Mouse (Mus musculus) midbrain, embryonic 15.5 days (tissue): ENCODE measurements around the gene Zyg11b. TPM values are rescaled to one million over a fixed set of nuclear protein-coding genes. Genes with fewer than 3 reads are reported as not detected.

ENCODE experiments used
- ATAC-seq: fragments of 200-750 bp; cut with Nextera tagmentation; replicated peaks from 2 replicates; pipeline ENCODE4 v1.8.0; 2017; ENCODE audit warnings: moderate TSS enrichment
- H3K27ac ChIP-seq: fragments of 300-500 bp; sonication (generic); 2 replicates; pipeline ENCODE4 v1.5.1; 2015; ENCODE audit warnings: mild to moderate bottlenecking, inconsistent platforms
- H3K27me3 ChIP-seq: fragments of 300-500 bp; sonication (generic); replicated peaks from 2 replicates; pipeline ENCODE4 v1.6.1; 2015; ENCODE audit warnings: inconsistent platforms
- H3K36me3 ChIP-seq: fragments of 300-500 bp; sonication (generic); replicated peaks from 2 replicates; pipeline ENCODE4 v1.6.1; 2015; ENCODE audit warnings: inconsistent platforms
- H3K4me1 ChIP-seq: fragments of 300-500 bp; sonication (generic); 2 replicates; pipeline ENCODE4 v1.6.1; 2015; ENCODE audit warnings: inconsistent platforms
- H3K4me2 ChIP-seq: fragments of 300-500 bp; sonication (generic); 2 replicates; pipeline ENCODE4 v1.6.1; 2015; ENCODE audit warnings: inconsistent platforms, mild to moderate bottlenecking, moderate library complexity
- H3K4me3 ChIP-seq: fragments of 300-500 bp; sonication (generic); 2 replicates; pipeline ENCODE4 v1.5.1; 2015; ENCODE audit warnings: mild to moderate bottlenecking, inconsistent platforms
- H3K9ac ChIP-seq: fragments of 300-500 bp; sonication (generic); 2 replicates; pipeline ENCODE4 v1.6.1; 2015; ENCODE audit warnings: mild to moderate bottlenecking, inconsistent platforms
- H3K9me3 ChIP-seq: fragments of 300-500 bp; sonication (generic); 2 replicates; pipeline ENCODE4 v1.6.1; 2016; ENCODE audit warnings: inconsistent platforms
- WGBS: fragments of 180-500 bp; shearing (Covaris S2); methylation state at CpG from one replicate; pipeline ENCODE4 v1.1.7; 2015; ENCODE audit warnings: mixed read lengths; 5-methylcytosine and 5-hydroxymethylcytosine counted together
- polyA plus RNA-seq: library from polyadenylated mRNA; unstranded; fragments of >200 nt; fragmentation: Nextera tagmentation; extraction: Ambion mirVana; gene quantifications from 2 replicates; pipeline ENCODE4 v1.2.1, GENCODE M21; 2015

The Zyg11b gene
- polyA plus RNA-seq, 1 experiment from 2014 or later: 37.3 TPM

- no peaks in the 10 kb centered on the region for H3K4me1 ChIP-seq
- WGBS: 86% methylated on average over 6 of the region's 6 CpGs
Observed at GRCm38 (mm10) chr4:108310706-108311105, 9.8 kb upstream of the Zyg11b start.

GRCm38 (mm10) chr4:108302296-108302890 lies 1.5 kb upstream of the Zyg11b start:
- Histone ChIP-seq H3K27ac (no peak overlapping the region), H3K27me3 (no peaks in the 10 kb centered on the region), H3K4me3 (no peak overlapping the region), H3K36me3 (no peaks in the 10 kb centered on the region), H3K9ac (no peak overlapping the region), H3K4me2 (no peak overlapping the region), H3K4me1 (peaks cover 21% of the 10 kb centered on the region), H3K9me3 (no peaks in the 10 kb centered on the region)
- ATAC-seq: no peak
- WGBS: 74% methylated on average over 5 of the region's 5 CpGs

More at GRCm38 (mm10) chr4:108310706-108311105, 9.8 kb upstream of the Zyg11b start:
- Histone ChIP-seq H3K9ac (no peak overlapping the region), H3K27me3 (no peaks in the 10 kb centered on the region), H3K27ac (no peak overlapping the region), H3K4me2 (no peak overlapping the region), H3K9me3 (no peaks in the 10 kb centered on the region), H3K4me3 (no peak overlapping the region), H3K36me3 (no peaks in the 10 kb centered on the region)
- no peak for ATAC-seq

GRCm38 (mm10) chr4:108300266-108300665 lies 630 bp downstream of the Zyg11b start:
- 1% methylated on average over 14 of the region's 14 CpGs for WGBS
- ATAC-seq: no peak; the same call in 1 of the 2 replicates

GRCm38 (mm10) chr4:108276973-108277372 lies 23.9 kb downstream of the Zyg11b start:
- no peak for ATAC-seq
- WGBS: 98% methylated on average over 3 of the region's 3 CpGs
- no peaks in the 10 kb centered on the region for H3K9me3 ChIP-seq
- H3K9ac ChIP-seq: no peak overlapping the region
- no peaks in the 10 kb centered on the region for H3K36me3 ChIP-seq
- no peaks in the 10 kb centered on the region for H3K4me1 ChIP-seq
- H3K27ac ChIP-seq: no peak overlapping the region
- no peak overlapping the region for H3K4me3 ChIP-seq
- H3K4me2 ChIP-seq: no peak overlapping the region
- H3K27me3 ChIP-seq: no peaks in the 10 kb centered on the region

More at GRCm38 (mm10) chr4:108300266-108300665, 630 bp downstream of the Zyg11b start:
- H3K27me3 ChIP-seq: no peaks in the 10 kb centered on the region
- H3K36me3 ChIP-seq: no peaks in the 10 kb centered on the region
- peak overlapping the region; percentile 87 for H3K4me3 ChIP-seq
- H3K4me2 ChIP-seq: peak overlapping the region; percentile 57
- no peaks in the 10 kb centered on the region for H3K9me3 ChIP-seq
- H3K9ac ChIP-seq: peak overlapping the region; percentile 96
- peak overlapping the region; percentile 95 for H3K27ac ChIP-seq
- H3K4me1 ChIP-seq: peaks cover 21% of the 10 kb centered on the region

- WGBS: 77% methylated on average over 4 of the region's 4 CpGs
- H3K4me1 ChIP-seq: no peaks in the 10 kb centered on the region
- no peak overlapping the region for H3K27ac ChIP-seq
- no peaks in the 10 kb centered on the region for H3K9me3 ChIP-seq
- no peak for ATAC-seq
- no peak overlapping the region for H3K9ac ChIP-seq
- H3K4me3 ChIP-seq: no peak overlapping the region
- H3K27me3 ChIP-seq: no peaks in the 10 kb centered on the region
- peaks cover 8% of the 10 kb centered on the region; the same call in 1 of the 2 replicates for H3K36me3 ChIP-seq
- no peak overlapping the region for H3K4me2 ChIP-seq
Observed at GRCm38 (mm10) chr4:108272286-108272685, 28.6 kb downstream of the Zyg11b start.

GRCm38 (mm10) chr4:108265774-108266173 lies 35.1 kb downstream of the Zyg11b start:
- H3K9ac ChIP-seq: no peak overlapping the region
- peaks cover 29% of the 10 kb centered on the region for H3K36me3 ChIP-seq
- ATAC-seq: no peak
- H3K9me3 ChIP-seq: no peaks in the 10 kb centered on the region
- no peak overlapping the region for H3K4me3 ChIP-seq
- H3K27ac ChIP-seq: no peak overlapping the region
- no peak overlapping the region for H3K4me2 ChIP-seq
- no peaks in the 10 kb centered on the region for H3K4me1 ChIP-seq
- no peaks in the 10 kb centered on the region for H3K27me3 ChIP-seq
- WGBS: 97% methylated on average over 7 of the region's 7 CpGs

GRCm38 (mm10) chr4:108253317-108253716 lies 47.6 kb downstream of the Zyg11b start:
- Histone ChIP-seq H3K4me1 (no peaks in the 10 kb centered on the region), H3K36me3 (peaks cover 55% of the 10 kb centered on the region), H3K27ac (no peak overlapping the region), H3K4me2 (no peak overlapping the region), H3K9ac (no peak overlapping the region), H3K9me3 (no peaks in the 10 kb centered on the region), H3K4me3 (no peak overlapping the region), H3K27me3 (no peaks in the 10 kb centered on the region)
- 87% methylated on average over 6 of the region's 6 CpGs for WGBS
- no peak for ATAC-seq

- 97% methylated on average over 9 of the region's 9 CpGs for WGBS
- Histone ChIP-seq H3K4me3 (no peak overlapping the region), H3K4me1 (no peaks in the 10 kb centered on the region), H3K4me2 (no peak overlapping the region), H3K27ac (no peak overlapping the region), H3K9ac (no peak overlapping the region), H3K9me3 (no peaks in the 10 kb centered on the region), H3K27me3 (no peaks in the 10 kb centered on the region), H3K36me3 (peaks cover 45% of the 10 kb centered on the region)
- no peak for ATAC-seq
Observed at GRCm38 (mm10) chr4:108250501-108250900, 50.4 kb downstream of the Zyg11b start.

- no peak for ATAC-seq
- Histone ChIP-seq H3K4me3 (no peak overlapping the region), H3K27ac (no peak overlapping the region), H3K36me3 (peaks cover 44% of the 10 kb centered on the region), H3K27me3 (no peaks in the 10 kb centered on the region), H3K9ac (no peak overlapping the region), H3K4me2 (no peak overlapping the region), H3K4me1 (no peaks in the 10 kb centered on the region), H3K9me3 (no peaks in the 10 kb centered on the region)
- WGBS: 90% methylated on average over 3 of the region's 3 CpGs
Observed at GRCm38 (mm10) chr4:108249314-108249713, 51.6 kb downstream of the Zyg11b start.

GRCm38 (mm10) chr4:108233654-108234053 lies 67.2 kb downstream of the Zyg11b start:
- no peaks in the 10 kb centered on the region for H3K9me3 ChIP-seq
- H3K4me3 ChIP-seq: no peak overlapping the region
- no peak overlapping the region for H3K9ac ChIP-seq
- H3K4me1 ChIP-seq: no peaks in the 10 kb centered on the region
- H3K36me3 ChIP-seq: peaks cover 48% of the 10 kb centered on the region
- H3K4me2 ChIP-seq: no peak overlapping the region
- no peak for ATAC-seq
- no peaks in the 10 kb centered on the region for H3K27me3 ChIP-seq
- H3K27ac ChIP-seq: no peak overlapping the region
- WGBS: 94% methylated on average over 3 of the region's 3 CpGs

GRCm38 (mm10) chr4:108225341-108225872 lies 75.5 kb downstream of the Zyg11b start:
- H3K9me3 ChIP-seq: no peaks in the 10 kb centered on the region
- H3K4me2 ChIP-seq: no peak overlapping the region
- ATAC-seq: no peak
- no peaks in the 10 kb centered on the region for H3K4me1 ChIP-seq
- WGBS: 55% methylated on average over 3 of the region's 3 CpGs
- H3K27me3 ChIP-seq: no peaks in the 10 kb centered on the region
- H3K27ac ChIP-seq: no peak overlapping the region
- H3K36me3 ChIP-seq: no peaks in the 10 kb centered on the region
- no peak overlapping the region for H3K4me3 ChIP-seq
- no peak overlapping the region for H3K9ac ChIP-seq

GRCm38 (mm10) chr4:108222507-108222906 lies 78.4 kb downstream of the Zyg11b start:
- peaks cover 23% of the 10 kb centered on the region for H3K27me3 ChIP-seq
- no peak overlapping the region for H3K4me3 ChIP-seq
- no peak for ATAC-seq
- no peaks in the 10 kb centered on the region for H3K36me3 ChIP-seq
- no peaks in the 10 kb centered on the region for H3K9me3 ChIP-seq
- WGBS: 81% methylated on average over 5 of the region's 5 CpGs
- H3K4me2 ChIP-seq: no peak overlapping the region
- H3K27ac ChIP-seq: no peak overlapping the region
- H3K4me1 ChIP-seq: peaks cover 5% of the 10 kb centered on the region; the same call in 1 of the 2 replicates
- no peak overlapping the region for H3K9ac ChIP-seq

GRCm38 (mm10) chr4:108219019-108219418 lies 81.9 kb downstream of the Zyg11b start:
- H3K9me3 ChIP-seq: no peaks in the 10 kb centered on the region
- H3K27me3 ChIP-seq: peaks cover 47% of the 10 kb centered on the region
- H3K36me3 ChIP-seq: no peaks in the 10 kb centered on the region
- no peak overlapping the region for H3K9ac ChIP-seq
- H3K4me1 ChIP-seq: peaks cover 8% of the 10 kb centered on the region; the same call in 1 of the 2 replicates
- no peak overlapping the region for H3K4me3 ChIP-seq
- WGBS: 11% methylated on average over 9 of the region's 9 CpGs
- H3K4me2 ChIP-seq: no peak overlapping the region
- H3K27ac ChIP-seq: no peak overlapping the region
- no peak for ATAC-seq
